Mouse (Mus musculus) stomach, adult 2 months (tissue): ENCODE results near the gene Serhl. TPM values are rescaled to one million over a fixed set of nuclear protein-coding genes. Genes with fewer than 3 reads are reported as not detected.

Experiments
- polyA plus RNA-seq: library from polyadenylated mRNA; depleted of rRNA; stranded (reverse); fragments of >200 nt; gene quantifications from 2 replicates; pipeline ENCODE4 v1.2.3, GENCODE M21; 2012; rRNA removed

The Serhl gene
- polyA plus RNA-seq, result 35.8 and 38.2 TPM in 2 replicates

DNA sequence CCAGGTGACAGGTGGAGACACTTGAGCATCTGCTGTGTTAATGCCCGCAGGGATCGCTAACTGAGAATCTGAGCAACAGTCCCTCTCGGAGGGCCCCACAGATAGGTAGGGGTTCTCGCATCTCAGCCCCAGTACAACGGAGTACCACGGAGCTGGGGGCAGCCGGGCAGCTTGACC, at the start of gene Serhl:
TSS of gene Serhl (plus strand) at position 78 of the 177 bp plus-strand sequence.

DNA sequence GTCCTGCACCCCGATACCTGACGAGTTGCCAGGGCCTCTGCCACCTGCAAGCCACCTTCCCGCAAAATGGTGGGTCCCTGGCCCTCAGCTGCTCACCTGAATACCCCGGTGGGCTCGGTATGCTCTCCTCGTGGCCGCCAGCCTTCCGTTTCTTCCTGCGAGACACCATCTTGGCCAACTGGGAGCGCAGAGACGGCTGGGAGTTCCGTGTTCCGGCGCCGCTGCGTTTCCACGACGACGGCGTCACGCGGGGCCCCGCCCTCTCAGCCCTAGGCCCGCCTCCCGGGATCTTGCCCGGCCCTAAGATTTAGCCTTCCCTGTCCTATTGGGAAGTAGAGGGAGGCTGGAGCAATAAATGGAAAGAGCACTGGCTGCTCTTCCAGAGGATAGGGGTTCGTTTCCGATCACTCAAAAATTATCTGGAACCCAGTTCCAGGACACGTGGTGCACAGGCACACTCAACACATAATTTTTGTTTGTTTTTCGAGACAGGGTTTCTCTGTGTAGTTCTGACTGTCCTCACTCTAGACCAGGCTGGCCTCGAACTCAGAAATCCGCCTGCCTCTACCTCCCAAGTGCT, 33.4 kb downstream of the Serhl start, which contains the start of gene Rrp7a:
TSS of gene Rrp7a (minus strand) at position 236 of the 580 bp plus-strand sequence.

DNA sequence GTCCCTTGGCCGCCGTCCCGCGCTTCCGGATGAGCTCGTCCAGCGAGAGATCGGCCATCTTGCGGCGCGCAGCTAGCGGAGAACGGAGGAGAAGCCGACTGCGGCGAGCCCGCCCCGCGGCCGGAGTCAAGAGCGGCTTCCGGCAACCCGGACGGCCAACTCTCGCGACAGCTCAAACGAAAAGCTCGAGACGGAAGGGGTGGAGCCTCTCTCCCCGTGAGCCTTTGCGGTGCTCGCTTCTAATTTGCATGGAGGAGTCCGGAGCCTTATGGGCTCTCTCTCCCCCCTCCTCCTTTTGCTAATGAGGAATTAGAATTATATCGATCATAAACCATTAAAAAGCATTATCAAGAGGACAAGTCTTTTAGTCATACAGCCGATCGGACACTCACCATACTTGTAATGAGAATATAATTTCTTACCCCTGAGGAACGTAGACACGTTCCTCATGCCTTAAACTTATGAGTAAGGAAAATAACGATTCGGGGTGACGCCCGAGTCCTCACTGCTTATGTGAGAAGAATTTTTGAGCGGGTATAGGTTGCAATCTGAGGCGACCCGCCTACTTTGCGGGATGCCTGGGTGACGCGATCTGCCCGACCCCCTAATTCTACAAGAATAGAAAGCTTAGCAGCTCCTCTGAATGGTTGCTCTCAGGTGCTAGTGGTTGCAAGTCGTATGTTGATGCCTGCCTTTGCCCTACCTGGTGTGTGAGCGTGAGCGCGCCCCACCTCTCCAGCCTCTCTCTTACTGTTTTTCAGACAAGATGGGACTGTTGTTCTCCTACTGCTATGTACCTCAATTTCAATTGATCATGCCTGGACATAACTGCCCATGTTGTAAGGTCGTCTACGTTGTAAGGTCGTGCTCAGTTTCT, 60.1 kb downstream of the Serhl start, which contains the start of gene Poldip3:
TSS of gene Poldip3 (minus strand) at position 189 of the 877 bp plus-strand sequence.

Other genes starting within 250 kb of the Serhl start
- 5.6 and 6.2 TPM in 2 replicates for gene Tcf20, start 101.6 kb upstream of the Serhl start, polyA plus RNA-seq
- 1.5 and 1.6 TPM in 2 replicates for gene Nfam1, start 56.2 kb upstream of the Serhl start, polyA plus RNA-seq
- 65.9 and 68.4 TPM in 2 replicates for gene Rrp7a, start 33.3 kb downstream of the Serhl start, polyA plus RNA-seq
- 18.0 and 18.1 TPM in 2 replicates for gene Poldip3, start 59.9 kb downstream of the Serhl start, polyA plus RNA-seq
- gene Cyb5r3, start 83.1 kb downstream of the Serhl start, polyA plus RNA-seq, result 130 and 148 TPM in 2 replicates
- gene A4galt, start 162.3 kb downstream of the Serhl start, polyA plus RNA-seq, result 20.1 and 26.5 TPM in 2 replicates